In genomic region chr15:99074600-99075333, GRCm38 (mm10) we compare ENCODE assay signal across 8 mouse cellular contexts. TPM values are rescaled to one million over a fixed set of nuclear protein-coding genes. Genes with fewer than 3 reads are reported as not detected.
DNase-seq lines count a peak whose midpoint lies in the region; ATAC-seq and TF ChIP-seq lines count a peak whose summit lies in the region.

No protein-coding gene starts in this region.

- H3K4me1 ChIP-seq in CH12.LX (ENCODE audit: control insufficient read depth in 1 of 2, insufficient read depth in 2 of 2), result peaks cover 6 to 34% of the 10 kb centered on the region in 2 experiments; a peak in 3 of 4 replicates
- peaks cover 34% of the 10 kb centered on the region for H3K4me1 ChIP-seq in forebrain, embryonic 12.5 days
- H3K4me1 ChIP-seq in heart, postnatal 0 days (ENCODE audit: control insufficient read depth, insufficient read depth), result peaks cover 16% of the 10 kb centered on the region
- H3K4me1 ChIP-seq in liver, embryonic 16.5 days (ENCODE audit: control insufficient read depth, low read depth, low read length), result peaks cover 13% of the 10 kb centered on the region
- peaks cover 18% of the 10 kb centered on the region for H3K4me1 ChIP-seq in neural tube, embryonic 13.5 days (replicated peaks)
- peaks cover 7% of the 10 kb centered on the region for H3K4me1 ChIP-seq in testis, adult 2 months (ENCODE audit: control insufficient read depth, insufficient read depth, low read length)

- H3K27me3 ChIP-seq in CH12.LX (replicated peaks), result peaks cover 5% of the 10 kb centered on the region
- no peaks in the 10 kb centered on the region for H3K27me3 ChIP-seq in forebrain, embryonic 12.5 days
- no peaks in the 10 kb centered on the region for H3K27me3 ChIP-seq in heart, postnatal 0 days (ENCODE audit: control insufficient read depth, insufficient read depth, low read length)
- H3K27me3 ChIP-seq in liver, embryonic 16.5 days (ENCODE audit: control insufficient read depth, insufficient read depth, low read depth, low read length), result no peaks in the 10 kb centered on the region
- peaks cover 3% of the 10 kb centered on the region; the same call in 1 of the 2 replicates for H3K27me3 ChIP-seq in neural tube, embryonic 13.5 days
- H3K27me3 ChIP-seq in testis, adult 2 months (ENCODE audit: control insufficient read depth, insufficient read depth, low read length), result no peaks in the 10 kb centered on the region

- peak overlapping the region; percentile 88 for H3K4me2 ChIP-seq in CH12.LX (ENCODE audit: insufficient read depth, low read depth, poor library complexity, severe bottlenecking)
- peak overlapping the region; percentile 79 for H3K4me2 ChIP-seq in forebrain, embryonic 12.5 days
- H3K4me2 ChIP-seq in heart, postnatal 0 days (ENCODE audit: low read depth, low read length), result peak overlapping the region; percentile 90
- peak overlapping the region; percentile 98 for H3K4me2 ChIP-seq in liver, embryonic 16.5 days (ENCODE audit: low read depth, low read length)
- peak overlapping the region; percentile 88 for H3K4me2 ChIP-seq in neural tube, embryonic 13.5 days

- WGBS in forebrain, embryonic 12.5 days, result under 1% methylated on average over 44 of the region's 44 CpGs
- WGBS in heart, postnatal 0 days, result under 1% methylated on average over 44 of the region's 44 CpGs
- under 1% methylated on average over 44 of the region's 44 CpGs for WGBS in liver, embryonic 16.5 days (ENCODE audit: insufficient replicate concordance)
- under 1% methylated on average over 44 of the region's 44 CpGs for WGBS in neural tube, embryonic 13.5 days

- TF ChIP-seq CTCF in CH12.LX (conservative IDR thresholded peaks at IDR 0.05 in 1 of 2, IDR thresholded peaks at IDR 0.05 in 1 of 2; ENCODE audit: low read depth in 2 of 2, low read length in 2 of 2), result no peak
- no peak for TF ChIP-seq CTCF in heart, postnatal 0 days (IDR thresholded peaks at IDR 0.05; ENCODE audit: low read depth)
- no peak for TF ChIP-seq CTCF in testis, adult 2 months (IDR thresholded peaks at IDR 0.05; ENCODE audit: control insufficient read depth, insufficient read depth, insufficient replicate concordance, low read depth, low read length)

- peak; percentile 98 for ATAC-seq in forebrain, embryonic 12.5 days (ENCODE audit: low FRiP score)
- peak; percentile 97 for ATAC-seq in heart, postnatal 0 days (ENCODE audit: insufficient read depth, low read depth)
- ATAC-seq in liver, embryonic 16.5 days (ENCODE audit: low read depth), result peak; percentile 96
- peak; percentile 98 for ATAC-seq in neural tube, embryonic 13.5 days (ENCODE audit: low read depth)

- H3K36me3 ChIP-seq in CH12.LX (replicated peaks in 1 of 2; ENCODE audit: control insufficient read depth in 1 of 2, insufficient read depth in 1 of 2, low read length in 1 of 2), result peaks cover 25 to 35% of the 10 kb centered on the region in 2 experiments
- peaks cover 27% of the 10 kb centered on the region for H3K36me3 ChIP-seq in forebrain, embryonic 12.5 days (replicated peaks)
- peaks cover 4% of the 10 kb centered on the region; the same call in 1 of the 2 replicates for H3K36me3 ChIP-seq in heart, postnatal 0 days (replicated peaks; ENCODE audit: control insufficient read depth, insufficient read depth, low read length)
- peaks cover 8% of the 10 kb centered on the region; the same call in 1 of the 2 replicates for H3K36me3 ChIP-seq in liver, embryonic 16.5 days (ENCODE audit: control insufficient read depth, insufficient read depth)
- no peaks in the 10 kb centered on the region for H3K36me3 ChIP-seq in neural tube, embryonic 13.5 days
- no peaks in the 10 kb centered on the region for H3K36me3 ChIP-seq in testis, adult 2 months (ENCODE audit: control insufficient read depth, insufficient read depth, low read length)

- DNase-seq in CH12.LX (ENCODE audit: extremely low read depth), result peak; percentile 99
- DNase-seq in c-Kit-positive CD71-positive TER-119-positive erythroid progenitor cells, embryonic 14.5 days (ENCODE audit: low spot score), result peak; percentile 94
- peak; percentile 99 for DNase-seq in heart, postnatal 0 days (ENCODE audit: low spot score)
- DNase-seq in kidney, postnatal 4 days, result peak; percentile 99

- H3K9ac ChIP-seq in CH12.LX (ENCODE audit: insufficient read depth, low read depth), result peak overlapping the region; percentile 95
- H3K9ac ChIP-seq in forebrain, embryonic 12.5 days, result peak overlapping the region; percentile 76
- H3K9ac ChIP-seq in heart, postnatal 0 days (replicated peaks; ENCODE audit: low read depth, low read length), result peak overlapping the region; percentile 76
- peak overlapping the region; percentile 89 for H3K9ac ChIP-seq in liver, embryonic 16.5 days (ENCODE audit: low read depth, low read length)
- peak overlapping the region; percentile 89 for H3K9ac ChIP-seq in neural tube, embryonic 13.5 days

- no peak for TF ChIP-seq RAD21 in CH12.LX (IDR thresholded peaks at IDR 0.05; ENCODE audit: low read depth, low read length)

- peak overlapping the region; percentile 68 to 82 (median 77) for H3K4me3 ChIP-seq in CH12.LX (replicated peaks in 1 of 3; ENCODE audit: low read depth in 2 of 3, low read length in 2 of 3, poor library complexity in 1 of 3)
- peak overlapping the region; percentile 64 for H3K4me3 ChIP-seq in forebrain, embryonic 12.5 days (replicated peaks)
- H3K4me3 ChIP-seq in heart, postnatal 0 days (ENCODE audit: low read depth, low read length), result peak overlapping the region; percentile 64
- peak overlapping the region; percentile 87 for H3K4me3 ChIP-seq in liver, embryonic 16.5 days (ENCODE audit: low read depth, low read length)
- peak overlapping the region; percentile 51 for H3K4me3 ChIP-seq in neural tube, embryonic 13.5 days
- peak overlapping the region; percentile 89 for H3K4me3 ChIP-seq in testis, adult 2 months (ENCODE audit: control insufficient read depth, low read depth, low read length)

- peak; percentile 87 for TF ChIP-seq POLR2A in CH12.LX (IDR thresholded peaks at IDR 0.05; ENCODE audit: low read depth, low read length)
- TF ChIP-seq POLR2A in testis, adult 2 months (IDR thresholded peaks at IDR 0.05; ENCODE audit: control insufficient read depth, low read depth, low read length), result peak; percentile 86

- dilution Hi-C loops in CH12.LX (cut with MboI; ENCODE audit: extremely low pct_ligation_motif_present, extremely low pct_unique_long_range_greater_than_20kb, low sequenced_read_pairs), result no loop called here

- in situ Hi-C loops in CH12.LX (cut with MboI; ENCODE audit: low pct_ligation_motif_present, low pct_unique_long_range_greater_than_20kb, low sequenced_read_pairs), result no loop called here

- no peak for TF ChIP-seq EP300 in CH12.LX (IDR thresholded peaks at IDR 0.05; ENCODE audit: low read length)
- no peak for TF ChIP-seq EP300 in heart, postnatal 0 days (IDR thresholded peaks at IDR 0.05; ENCODE audit: low read depth)

- H3K9me3 ChIP-seq in CH12.LX (replicated peaks; ENCODE audit: low read length), result peaks cover 5% of the 10 kb centered on the region
- no peaks in the 10 kb centered on the region for H3K9me3 ChIP-seq in forebrain, embryonic 12.5 days
- no peaks in the 10 kb centered on the region for H3K9me3 ChIP-seq in heart, postnatal 0 days (replicated peaks; ENCODE audit: control insufficient read depth, low read length)
- H3K9me3 ChIP-seq in liver, embryonic 16.5 days (replicated peaks; ENCODE audit: control insufficient read depth, low read length), result no peaks in the 10 kb centered on the region
- no peaks in the 10 kb centered on the region for H3K9me3 ChIP-seq in neural tube, embryonic 13.5 days

- H3K27ac ChIP-seq in CH12.LX (ENCODE audit: insufficient read depth, low read depth), result peak overlapping the region; percentile 80
- H3K27ac ChIP-seq in forebrain, embryonic 12.5 days, result peak overlapping the region; percentile 97
- H3K27ac ChIP-seq in heart, postnatal 0 days (ENCODE audit: low read depth), result peak overlapping the region; percentile 96
- peak overlapping the region; percentile 97 for H3K27ac ChIP-seq in liver, embryonic 16.5 days (ENCODE audit: low read length)
- H3K27ac ChIP-seq in neural tube, embryonic 13.5 days (replicated peaks), result peak overlapping the region; percentile 98
- H3K27ac ChIP-seq in testis, adult 2 months (ENCODE audit: control insufficient read depth, insufficient read depth, low read depth, low read length), result peak overlapping the region; percentile 97

- peaks cover 11% of the 10 kb centered on the region for H3K79me2 ChIP-seq in CH12.LX (replicated peaks; ENCODE audit: control insufficient read depth, extremely low read depth, insufficient read depth, poor library complexity, severe bottlenecking)

RNA-seq across cellular contexts. Expression of gene Troap, which starts 0.4 kb away (rescaled TPM):
- total RNA-seq in CH12.LX (2012; rRNA removed), result 17.8 and 25.0 TPM in 2 replicates
- total RNA-seq in CH12.LX (2014; rRNA removed), result 19.2 and 20.2 TPM in 2 replicates
- polyA plus RNA-seq in CH12.LX (2012; ENCODE audit: insufficient read length, low read depth), result 61.0 and 74.2 TPM in 2 replicates
- 41.6 and 48.3 TPM in 2 replicates for polyA plus RNA-seq in forebrain, embryonic 12.5 days (2016; fragmentation: Nextera tagmentation; extraction: Ambion mirVana)
- total RNA-seq in heart, postnatal 0 days (2014; rRNA removed; ENCODE audit: low replicate concordance), result 16.2 and 19.1 TPM in 2 replicates
- 7.0 and 8.1 TPM in 2 replicates for polyA plus RNA-seq in heart, postnatal 0 days (2015; fragmentation: Nextera tagmentation; extraction: Ambion mirVana)
- polyA plus RNA-seq in liver, embryonic 16.5 days (2015; fragmentation: Nextera tagmentation; extraction: Ambion mirVana), result 13.3 and 15.2 TPM in 2 replicates
- 6.3 and 6.9 TPM in 2 replicates for polyA plus RNA-seq in neural tube, embryonic 13.5 days (2015; fragmentation: Nextera tagmentation; extraction: Ambion mirVana)
- polyA plus RNA-seq in testis, adult 2 months (2012; rRNA removed), result 15.2 and 17.5 TPM in 2 replicates

RNA-seq across cellular contexts. Expression of gene C1ql4, which starts 12.8 kb away (rescaled TPM):
- total RNA-seq in CH12.LX (2012; rRNA removed) (0.08 TPM in 1 of 2 replicates, not detected in the other), CH12.LX (2014; rRNA removed) (not detected in 2 replicates)
- polyA plus RNA-seq in CH12.LX (2012; ENCODE audit: insufficient read length, low read depth), result not detected in 2 replicates
- polyA plus RNA-seq in forebrain, embryonic 12.5 days (2016; fragmentation: Nextera tagmentation; extraction: Ambion mirVana), result 0.44 and 1.3 TPM in 2 replicates
- total RNA-seq in heart, postnatal 0 days (2014; rRNA removed; ENCODE audit: low replicate concordance), result not detected in 2 replicates
- 0.20 TPM in 1 of 2 replicates, not detected in the other for polyA plus RNA-seq in heart, postnatal 0 days (2015; fragmentation: Nextera tagmentation; extraction: Ambion mirVana)
- not detected in 2 replicates for polyA plus RNA-seq in liver, embryonic 16.5 days (2015; fragmentation: Nextera tagmentation; extraction: Ambion mirVana)
- polyA plus RNA-seq in neural tube, embryonic 13.5 days (2015; fragmentation: Nextera tagmentation; extraction: Ambion mirVana), result 2.7 and 3.5 TPM in 2 replicates
- polyA plus RNA-seq in testis, adult 2 months (2012; rRNA removed), result 0.72 and 1.0 TPM in 2 replicates

RNA-seq across cellular contexts. Expression of gene Dnajc22, which starts 18.2 kb away (rescaled TPM):
- 10.0 and 10.6 TPM in 2 replicates for total RNA-seq in CH12.LX (2012; rRNA removed)
- 20.4 and 24.2 TPM in 2 replicates for total RNA-seq in CH12.LX (2014; rRNA removed)
- 12.4 and 14.5 TPM in 2 replicates for polyA plus RNA-seq in CH12.LX (2012; ENCODE audit: insufficient read length, low read depth)
- 0.76 and 1.0 TPM in 2 replicates for polyA plus RNA-seq in forebrain, embryonic 12.5 days (2016; fragmentation: Nextera tagmentation; extraction: Ambion mirVana)
- total RNA-seq in heart, postnatal 0 days (2014; rRNA removed; ENCODE audit: low replicate concordance), result 2.3 TPM in 1 of 2 replicates, not detected in the other
- polyA plus RNA-seq in heart, postnatal 0 days (2015; fragmentation: Nextera tagmentation; extraction: Ambion mirVana), result 0.29 and 0.61 TPM in 2 replicates
- polyA plus RNA-seq in liver, embryonic 16.5 days (2015; fragmentation: Nextera tagmentation; extraction: Ambion mirVana), result 18.5 and 19.2 TPM in 2 replicates
- 0.25 and 0.49 TPM in 2 replicates for polyA plus RNA-seq in neural tube, embryonic 13.5 days (2015; fragmentation: Nextera tagmentation; extraction: Ambion mirVana)
- 4.1 TPM in 2 replicates for polyA plus RNA-seq in testis, adult 2 months (2012; rRNA removed)

RNA-seq across cellular contexts. Expression of gene Prph, which starts 19.8 kb away (rescaled TPM):
- total RNA-seq in CH12.LX (2012; rRNA removed) (not detected in 2 replicates), CH12.LX (2014; rRNA removed) (0.12 TPM in 1 of 2 replicates, not detected in the other)
- not detected in 2 replicates for polyA plus RNA-seq in CH12.LX (2012; ENCODE audit: insufficient read length, low read depth)
- polyA plus RNA-seq in forebrain, embryonic 12.5 days (2016; fragmentation: Nextera tagmentation; extraction: Ambion mirVana), result 0.73 and 1.4 TPM in 2 replicates
- 2.0 TPM in 1 of 2 replicates, not detected in the other for total RNA-seq in heart, postnatal 0 days (2014; rRNA removed; ENCODE audit: low replicate concordance)
- 0.07 and 0.84 TPM in 2 replicates for polyA plus RNA-seq in heart, postnatal 0 days (2015; fragmentation: Nextera tagmentation; extraction: Ambion mirVana)
- polyA plus RNA-seq in liver, embryonic 16.5 days (2015; fragmentation: Nextera tagmentation; extraction: Ambion mirVana), result 0.86 and 1.1 TPM in 2 replicates
- 268 and 371 TPM in 2 replicates for polyA plus RNA-seq in neural tube, embryonic 13.5 days (2015; fragmentation: Nextera tagmentation; extraction: Ambion mirVana)
- 0.14 and 0.36 TPM in 2 replicates for polyA plus RNA-seq in testis, adult 2 months (2012; rRNA removed)

RNA-seq across cellular contexts. Expression of gene Tuba1c, which starts 45.1 kb away (rescaled TPM):
- total RNA-seq in CH12.LX (2012; rRNA removed) (178 and 229 TPM in 2 replicates), CH12.LX (2014; rRNA removed) (359 and 390 TPM in 2 replicates)
- 183 and 220 TPM in 2 replicates for polyA plus RNA-seq in CH12.LX (2012; ENCODE audit: insufficient read length, low read depth)
- polyA plus RNA-seq in forebrain, embryonic 12.5 days (2016; fragmentation: Nextera tagmentation; extraction: Ambion mirVana), result 107 and 111 TPM in 2 replicates
- 309 and 399 TPM in 2 replicates for total RNA-seq in heart, postnatal 0 days (2014; rRNA removed; ENCODE audit: low replicate concordance)
- polyA plus RNA-seq in heart, postnatal 0 days (2015; fragmentation: Nextera tagmentation; extraction: Ambion mirVana), result 73.8 and 97.1 TPM in 2 replicates
- 251 and 260 TPM in 2 replicates for polyA plus RNA-seq in liver, embryonic 16.5 days (2015; fragmentation: Nextera tagmentation; extraction: Ambion mirVana)
- 25.6 and 29.7 TPM in 2 replicates for polyA plus RNA-seq in neural tube, embryonic 13.5 days (2015; fragmentation: Nextera tagmentation; extraction: Ambion mirVana)
- polyA plus RNA-seq in testis, adult 2 months (2012; rRNA removed), result 223 and 227 TPM in 2 replicates

Comparison
In these comparisons a context has a peak if more than half of its experiments do, and no peak if none do; other contexts are left out.
1. Peak in every context shown above with its lines: DNase-seq, ATAC-seq, H3K4me3 ChIP-seq and H3K27ac ChIP-seq.